Mouse (Mus musculus) midbrain, embryonic 11.5 days (tissue): ENCODE data around the gene Commd2. TPM values are rescaled to one million over a fixed set of nuclear protein-coding genes. Genes with fewer than 3 reads are reported as not detected.

Experiments used
- ATAC-seq: fragments of 200-750 bp; cut with Nextera tagmentation; 2 replicates; pipeline ENCODE4 v1.8.0; 2017; ENCODE audit warnings: moderate TSS enrichment, moderate library complexity; ENCODE audit not compliant: low FRiP score
- DNase-seq: peaks from one replicate; pipeline ENCODE4 v3.0.0; 2015; ENCODE audit warnings: low spot score; ENCODE audit errors: missing footprints
- H3K27ac ChIP-seq: fragments of 300-500 bp; sonication (generic); 2 replicates; pipeline ENCODE4 v1.5.1; 2014; ENCODE audit warnings: low read depth, low read length
- H3K27me3 ChIP-seq: fragments of 300-500 bp; sonication (generic); 2 replicates; pipeline ENCODE4 v1.6.1; 2014; ENCODE audit warnings: mild to moderate bottlenecking, low read length, moderate library complexity, mixed read lengths; ENCODE audit not compliant: control insufficient read depth, insufficient read depth
- H3K36me3 ChIP-seq: fragments of 300-500 bp; sonication (generic); 2 replicates; pipeline ENCODE4 v1.6.1; 2014; ENCODE audit warnings: mild to moderate bottlenecking, low read length, moderate library complexity, mixed read lengths; ENCODE audit not compliant: control insufficient read depth, insufficient read depth
- H3K4me1 ChIP-seq: fragments of 300-500 bp; sonication (generic); 2 replicates; pipeline ENCODE4 v1.6.1; 2014; ENCODE audit warnings: low read length; ENCODE audit not compliant: control insufficient read depth, insufficient read depth
- H3K4me2 ChIP-seq: fragments of 300-500 bp; sonication (generic); 2 replicates; pipeline ENCODE4 v1.6.1; 2014; ENCODE audit warnings: mild to moderate bottlenecking, moderate library complexity
- H3K4me3 ChIP-seq: fragments of 300-500 bp; sonication (generic); 2 replicates; pipeline ENCODE4 v1.5.1; 2014; ENCODE audit warnings: low read depth, low read length
- H3K9ac ChIP-seq: fragments of 300-500 bp; sonication (generic); 2 replicates; pipeline ENCODE4 v1.6.1; 2014; ENCODE audit warnings: low read length
- H3K9me3 ChIP-seq: fragments of 300-500 bp; sonication (generic); 2 replicates; pipeline ENCODE4 v1.6.1; 2016; ENCODE audit warnings: low read length; ENCODE audit not compliant: control insufficient read depth
- WGBS: fragments of 180-500 bp; shearing (Covaris S2); extraction: QIAGEN DNeasy Blood & Tissue Kit; methylation state at CpG from one replicate; pipeline ENCODE4 v1.1.7; 2014; 5-methylcytosine and 5-hydroxymethylcytosine counted together
- microRNA-seq: library from miRNA; unstranded; fragments of <30 nt; microRNA quantifications from one replicate; pipeline ENCODE4, GENCODE M21; 2017
- polyA plus RNA-seq: library from polyadenylated mRNA; unstranded; fragments of >200 nt; fragmentation: Nextera tagmentation; extraction: Ambion mirVana; gene quantifications from 2 replicates; pipeline ENCODE4 v1.2.1, GENCODE M21; 2014

The Commd2 gene
- polyA plus RNA-seq, 1 experiment from 2014 or later: 99.9 TPM

- H3K9ac ChIP-seq: no peak overlapping the region
- WGBS: 80% methylated on average over 5 of the region's 5 CpGs
- H3K27me3 ChIP-seq: no peaks in the 10 kb centered on the region
- H3K27ac ChIP-seq: no peak overlapping the region
- no peak for DNase-seq
- no peaks in the 10 kb centered on the region for H3K9me3 ChIP-seq
- no peak overlapping the region for H3K4me2 ChIP-seq
- H3K36me3 ChIP-seq: no peaks in the 10 kb centered on the region
- no peak overlapping the region for H3K4me3 ChIP-seq
- ATAC-seq: no peak
- no peaks in the 10 kb centered on the region for H3K4me1 ChIP-seq
Observed at GRCm38 (mm10) chr3:57603891-57604617, 47.5 kb downstream of the Commd2 start.

GRCm38 (mm10) chr3:57602610-57603009 lies 48.9 kb downstream of the Commd2 start:
- Histone ChIP-seq H3K9ac (no peak overlapping the region), H3K36me3 (no peaks in the 10 kb centered on the region), H3K4me2 (no peak overlapping the region), H3K27me3 (no peaks in the 10 kb centered on the region), H3K9me3 (no peaks in the 10 kb centered on the region), H3K4me1 (no peaks in the 10 kb centered on the region), H3K4me3 (no peak overlapping the region), H3K27ac (no peak overlapping the region)
- no peak for DNase-seq
- ATAC-seq: no peak
- WGBS: 87% methylated on average over 4 of the region's 4 CpGs

- 73% methylated on average over 7 of the region's 7 CpGs for WGBS
- H3K9ac ChIP-seq: no peak overlapping the region
- H3K4me1 ChIP-seq: no peaks in the 10 kb centered on the region
- ATAC-seq: no peak
- H3K9me3 ChIP-seq: no peaks in the 10 kb centered on the region
- H3K4me2 ChIP-seq: no peak overlapping the region
- H3K4me3 ChIP-seq: no peak overlapping the region
- DNase-seq: no peak
- H3K27me3 ChIP-seq: no peaks in the 10 kb centered on the region
- no peaks in the 10 kb centered on the region for H3K36me3 ChIP-seq
- no peak overlapping the region for H3K27ac ChIP-seq
Observed at GRCm38 (mm10) chr3:57596566-57596965, 54.9 kb downstream of the Commd2 start.

- Histone ChIP-seq H3K4me3 (no peak overlapping the region), H3K27me3 (no peaks in the 10 kb centered on the region), H3K4me2 (no peak overlapping the region), H3K4me1 (no peaks in the 10 kb centered on the region), H3K36me3 (no peaks in the 10 kb centered on the region), H3K9ac (no peak overlapping the region), H3K27ac (no peak overlapping the region), H3K9me3 (no peaks in the 10 kb centered on the region)
- ATAC-seq: no peak
- DNase-seq: no peak
Observed at GRCm38 (mm10) chr3:57595506-57595905, 56.0 kb downstream of the Commd2 start.

Small RNA genes within 50 kb of the gene (microRNA-seq; reads per million reads assigned to microRNA genes)
- gene Mir6377: not detected

Other genes starting within 250 kb of the Commd2 start
- gene Tm4sf4, start 226.4 kb downstream of the Commd2 start, polyA plus RNA-seq: 0.08 TPM in 1 of 2 replicates, not detected in the other
- gene Wwtr1, start 75.8 kb downstream of the Commd2 start, polyA plus RNA-seq: 10.1 and 11.2 TPM in 2 replicates
- gene Ankub1, start 41.1 kb upstream of the Commd2 start, polyA plus RNA-seq: not detected in 2 replicates
- 59.4 and 62.6 TPM in 2 replicates for gene Rnf13, start 84.3 kb upstream of the Commd2 start, polyA plus RNA-seq
- gene Pfn2, start 196.4 kb upstream of the Commd2 start, polyA plus RNA-seq: 305 and 315 TPM in 2 replicates